Mouse (Mus musculus): Measurements from ENCODE around the gene Rpl27. TPM values are rescaled to one million over a fixed set of nuclear protein-coding genes. Genes with fewer than 3 reads are reported as not detected.
"Not testable (repeated sequence)": the region's sequence is repeated elsewhere in the genome, so short reads cannot be mapped to it uniquely, and the experiment has no call there.

Rpl27 gene
- polyA plus RNA-seq, 1 experiment: 244 TPM

- Histone ChIP-seq H3K36me3 (ENCODE audit: control insufficient read depth, insufficient read depth, low read length) (no peaks in the 10 kb centered on the region; the same call in 1 of the 2 replicates), H3K27me3 (ENCODE audit: control insufficient read depth, insufficient read depth, low read length) (no peaks in the 10 kb centered on the region), H3K4me3 (ENCODE audit: low read depth, low read length) (peak overlapping the region; percentile 69), H3K4me1 (ENCODE audit: control insufficient read depth, insufficient read depth, insufficient read length, low read length) (peaks cover 9% of the 10 kb centered on the region; the same call in 1 of the 2 replicates), H3K27ac (ENCODE audit: insufficient read depth, low read depth, low read length) (peak overlapping the region; percentile 35; the same call in 1 of the 2 replicates)
- TF ChIP-seq CTCF (IDR thresholded peaks at IDR 0.05; ENCODE audit: extremely low read depth, insufficient read length, insufficient replicate concordance, low read depth, low read length) (peak; percentile 42; the same call in 1 of the 2 replicates), POLR2A (IDR thresholded peaks at IDR 0.05; ENCODE audit: low read depth, low read length) (no peak)
- 2% methylated on average over 45 of the region's 54 CpGs for WGBS
Measured at GRCm38 (mm10) chr11:101467477-101468262, 25.6 kb downstream of the Rpl27 start.

GRCm38 (mm10) chr11:101468263-101468688 lies 26.2 kb downstream of the Rpl27 start:
- Histone ChIP-seq H3K27me3 (ENCODE audit: control insufficient read depth, insufficient read depth, low read length) (no peaks in the 10 kb centered on the region), H3K4me1 (ENCODE audit: control insufficient read depth, insufficient read depth, insufficient read length, low read length) (peaks cover 9% of the 10 kb centered on the region; the same call in 1 of the 2 replicates), H3K27ac (ENCODE audit: insufficient read depth, low read depth, low read length) (no peak overlapping the region), H3K4me3 (ENCODE audit: low read depth, low read length) (peak overlapping the region; percentile 69), H3K36me3 (ENCODE audit: control insufficient read depth, insufficient read depth, low read length) (no peaks in the 10 kb centered on the region)
- WGBS: 2% methylated on average over 28 of the region's 31 CpGs
- TF ChIP-seq CTCF (IDR thresholded peaks at IDR 0.05; ENCODE audit: extremely low read depth, insufficient read length, insufficient replicate concordance, low read depth, low read length) (no peak), POLR2A (IDR thresholded peaks at IDR 0.05; ENCODE audit: low read depth, low read length) (no peak)

DNA sequence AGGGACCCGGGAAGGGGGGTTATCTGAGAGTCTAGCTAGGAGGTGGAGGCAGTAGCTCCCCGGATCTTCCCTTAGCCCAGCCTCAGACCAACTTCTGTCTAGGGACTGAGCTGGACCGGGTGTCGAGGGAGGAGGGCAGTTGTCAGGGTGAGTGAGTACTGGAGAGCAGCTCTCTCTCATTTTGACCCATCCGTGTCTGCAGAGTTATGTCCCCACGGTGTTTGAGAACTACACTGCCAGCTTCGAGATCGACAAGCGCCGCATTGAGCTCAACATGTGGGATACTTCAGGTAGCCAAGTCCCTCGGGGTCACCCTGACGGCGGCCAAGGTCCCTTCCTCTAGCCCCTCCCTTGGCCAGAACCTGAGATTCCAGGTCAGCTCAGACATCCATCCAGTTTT lies 26.6 kb downstream of the Rpl27 start:
- H3K4me3 ChIP-seq (ENCODE audit: low read depth, low read length): peak overlapping the region; percentile 69
- TF ChIP-seq POLR2A (IDR thresholded peaks at IDR 0.05; ENCODE audit: low read depth, low read length): no peak
- TF ChIP-seq CTCF (IDR thresholded peaks at IDR 0.05; ENCODE audit: extremely low read depth, insufficient read length, insufficient replicate concordance, low read depth, low read length): no peak; the same call in 1 of the 2 replicates
- H3K4me1 ChIP-seq (ENCODE audit: control insufficient read depth, insufficient read depth, insufficient read length, low read length): peaks cover 6% of the 10 kb centered on the region; the same call in 1 of the 2 replicates
- H3K27ac ChIP-seq (ENCODE audit: insufficient read depth, low read depth, low read length): no peak overlapping the region
- H3K36me3 ChIP-seq (ENCODE audit: control insufficient read depth, insufficient read depth, low read length): no peaks in the 10 kb centered on the region
- 21% methylated on average over 13 of the region's 13 CpGs for whole genome bisulfite sequencing
- H3K27me3 ChIP-seq (ENCODE audit: control insufficient read depth, insufficient read depth, low read length): no peaks in the 10 kb centered on the region

- 79% methylated on average over 4 of the region's 4 CpGs for WGBS
- H3K4me1 ChIP-seq (ENCODE audit: control insufficient read depth, insufficient read depth, insufficient read length, low read length): peaks cover 2% of the 10 kb centered on the region; the same call in 1 of the 2 replicates
- no peaks in the 10 kb centered on the region for H3K27me3 ChIP-seq (ENCODE audit: control insufficient read depth, insufficient read depth, low read length)
- no peak for TF ChIP-seq POLR2A (IDR thresholded peaks at IDR 0.05; ENCODE audit: low read depth, low read length)
- TF ChIP-seq CTCF (IDR thresholded peaks at IDR 0.05; ENCODE audit: extremely low read depth, insufficient read length, insufficient replicate concordance, low read depth, low read length): no peak
- no peak overlapping the region for H3K4me3 ChIP-seq (ENCODE audit: low read depth, low read length)
- no peak overlapping the region for H3K27ac ChIP-seq (ENCODE audit: insufficient read depth, low read depth, low read length)
- no peaks in the 10 kb centered on the region for H3K36me3 ChIP-seq (ENCODE audit: control insufficient read depth, insufficient read depth, low read length)
Measured at GRCm38 (mm10) chr11:101469155-101469554, 27.1 kb downstream of the Rpl27 start.

DNA sequence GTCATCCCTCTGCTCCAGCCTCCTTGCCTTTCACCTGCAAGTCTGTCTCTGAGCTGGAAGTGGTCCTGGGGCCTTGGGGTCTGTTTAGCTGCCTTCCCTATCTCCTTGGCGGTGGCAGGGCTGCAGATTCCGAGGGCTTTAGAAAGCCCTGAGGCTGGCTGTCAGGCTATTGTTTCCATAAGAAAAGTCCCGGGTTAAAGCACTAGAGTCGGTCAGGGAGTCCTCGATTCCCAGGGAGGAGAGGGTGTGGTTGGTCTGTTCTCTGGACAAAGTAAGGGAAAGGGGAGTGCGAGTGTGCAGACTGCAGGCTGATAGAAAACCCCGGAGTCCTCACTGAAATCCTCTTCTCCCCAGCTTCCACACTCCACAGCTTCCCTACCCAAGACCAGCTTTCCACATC lies 28.1 kb downstream of the Rpl27 start:
- Histone ChIP-seq H3K4me3 (ENCODE audit: low read depth, low read length) (no peak overlapping the region), H3K36me3 (ENCODE audit: control insufficient read depth, insufficient read depth, low read length) (no peaks in the 10 kb centered on the region), H3K27ac (ENCODE audit: insufficient read depth, low read depth, low read length) (no peak overlapping the region), H3K27me3 (ENCODE audit: control insufficient read depth, insufficient read depth, low read length) (no peaks in the 10 kb centered on the region), H3K4me1 (ENCODE audit: control insufficient read depth, insufficient read depth, insufficient read length, low read length) (no peaks in the 10 kb centered on the region)
- WGBS: 58% methylated on average over 7 of the region's 7 CpGs
- TF ChIP-seq CTCF (IDR thresholded peaks at IDR 0.05; ENCODE audit: extremely low read depth, insufficient read length, insufficient replicate concordance, low read depth, low read length) (no peak), POLR2A (IDR thresholded peaks at IDR 0.05; ENCODE audit: low read depth, low read length) (no peak)

DNA sequence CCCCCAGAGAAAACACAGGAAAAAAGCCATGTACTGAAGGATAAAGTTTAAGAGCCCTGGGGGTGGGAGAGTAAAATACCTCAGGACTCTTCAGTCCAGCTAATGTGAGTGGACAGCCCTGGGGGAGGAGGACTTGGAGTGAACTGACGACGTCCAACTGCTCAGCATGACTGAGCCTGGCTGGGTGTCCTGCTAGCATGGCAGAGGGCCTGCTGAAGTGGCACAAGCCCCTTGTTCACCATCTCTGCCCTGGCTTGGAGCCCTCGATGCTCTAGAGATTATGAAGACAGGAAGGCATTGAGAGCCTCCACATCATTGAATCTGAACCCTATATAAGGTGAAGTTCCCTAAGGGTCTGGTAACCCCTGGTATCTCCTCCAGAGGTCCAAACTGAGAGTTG lies 29.8 kb downstream of the Rpl27 start:
- Histone ChIP-seq H3K4me1 (ENCODE audit: control insufficient read depth, insufficient read depth, insufficient read length, low read length) (no peaks in the 10 kb centered on the region), H3K27ac (ENCODE audit: insufficient read depth, low read depth, low read length) (no peak overlapping the region), H3K36me3 (ENCODE audit: control insufficient read depth, insufficient read depth, low read length) (no peaks in the 10 kb centered on the region), H3K27me3 (ENCODE audit: control insufficient read depth, insufficient read depth, low read length) (no peaks in the 10 kb centered on the region), H3K4me3 (ENCODE audit: low read depth, low read length) (no peak overlapping the region)
- 80% methylated on average over 3 of the region's 3 CpGs for WGBS
- TF ChIP-seq POLR2A (IDR thresholded peaks at IDR 0.05; ENCODE audit: low read depth, low read length) (no peak), CTCF (IDR thresholded peaks at IDR 0.05; ENCODE audit: extremely low read depth, insufficient read length, insufficient replicate concordance, low read depth, low read length) (no peak)

- Histone ChIP-seq H3K36me3 (ENCODE audit: control insufficient read depth, insufficient read depth, low read length) (no peaks in the 10 kb centered on the region), H3K4me3 (ENCODE audit: low read depth, low read length) (no peak overlapping the region), H3K27me3 (ENCODE audit: control insufficient read depth, insufficient read depth, low read length) (no peaks in the 10 kb centered on the region), H3K27ac (ENCODE audit: insufficient read depth, low read depth, low read length) (no peak overlapping the region), H3K4me1 (ENCODE audit: control insufficient read depth, insufficient read depth, insufficient read length, low read length) (no peaks in the 10 kb centered on the region)
- WGBS: 66% methylated on average over 7 of the region's 7 CpGs
- TF ChIP-seq CTCF (IDR thresholded peaks at IDR 0.05; ENCODE audit: extremely low read depth, insufficient read length, insufficient replicate concordance, low read depth, low read length): no peak
- no peak for TF ChIP-seq POLR2A (IDR thresholded peaks at IDR 0.05; ENCODE audit: low read depth, low read length)
Measured at GRCm38 (mm10) chr11:101472336-101472735, 30.2 kb downstream of the Rpl27 start.

DNA sequence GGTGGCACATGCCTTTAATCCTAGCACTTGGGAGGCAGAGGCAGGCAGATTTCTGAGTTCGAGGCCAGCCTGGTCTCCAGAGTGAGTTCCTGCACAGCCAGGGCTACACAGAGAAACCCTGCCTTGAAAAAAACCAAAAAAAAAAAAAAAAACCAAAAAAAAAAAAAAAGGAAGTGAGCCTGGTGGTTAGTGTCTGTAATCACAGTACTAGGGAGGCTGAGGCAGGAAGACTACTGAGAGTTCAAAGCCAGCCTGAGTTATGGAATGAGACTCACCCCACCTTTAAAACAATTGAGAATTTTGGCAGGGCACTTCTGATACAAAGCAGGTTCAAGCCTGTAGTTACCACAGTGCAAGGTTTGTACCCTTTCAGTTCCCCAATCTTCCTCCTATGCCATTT lies 31.6 kb downstream of the Rpl27 start:
- WGBS: 83% methylated on average over 1 of the region's 1 CpGs
- not testable (repeated sequence) for H3K4me1 ChIP-seq (ENCODE audit: control insufficient read depth, insufficient read depth, insufficient read length, low read length); H3K27ac ChIP-seq (ENCODE audit: insufficient read depth, low read depth, low read length); H3K27me3 ChIP-seq (ENCODE audit: control insufficient read depth, insufficient read depth, low read length); H3K36me3 ChIP-seq (ENCODE audit: control insufficient read depth, insufficient read depth, low read length); H3K4me3 ChIP-seq (ENCODE audit: low read depth, low read length)
